Mouse (Mus musculus) erythroblast, embryonic 14.5 days (primary cell): ENCODE measurements around the gene Timp2. TPM values are rescaled to one million over a fixed set of nuclear protein-coding genes. Genes with fewer than 3 reads are reported as not detected.

Source experiments
- H3K27me3 ChIP-seq: 2 replicates; pipeline ENCODE4 v1.6.1; 2012; ENCODE audit warnings: inconsistent platforms; ENCODE audit not compliant: control insufficient read depth
- H3K36me3 ChIP-seq: 2 replicates; pipeline ENCODE4 v1.6.1; 2012; ENCODE audit warnings: mild to moderate bottlenecking, inconsistent platforms; ENCODE audit not compliant: control insufficient read depth
- H3K4me1 ChIP-seq: 2 replicates; pipeline ENCODE4 v1.6.1; 2012; ENCODE audit warnings: inconsistent platforms; ENCODE audit not compliant: control insufficient read depth
- H3K4me3 ChIP-seq: replicated peaks from 2 replicates; pipeline ENCODE3; 2012; ENCODE audit warnings: moderate library complexity, mild to moderate bottlenecking, inconsistent platforms
- H3K9me3 ChIP-seq: 2 replicates; pipeline ENCODE4 v1.6.1; 2012; ENCODE audit warnings: low read length, inconsistent platforms, mixed read lengths; ENCODE audit not compliant: control insufficient read depth
- GATA1 ChIP-seq: IDR thresholded peaks from 2 replicates; pipeline ENCODE4 v1.6.1; 2012; ENCODE audit warnings: low read length, inconsistent platforms, mixed read lengths
- TAL1 ChIP-seq: IDR thresholded peaks from 3 replicates; pipeline ENCODE4 v1.6.1; 2012; ENCODE audit warnings: low read length, inconsistent platforms, mixed read lengths
- polyA plus RNA-seq: library from polyadenylated mRNA; stranded (reverse); fragments of >175 nt; gene quantifications from 2 replicates; pipeline ENCODE4 v1.2.3, GENCODE M21; 2012

Gene Timp2
- polyA plus RNA-seq, 1 experiment: 0.13 TPM

GRCm38 (mm10) chr11:118276328-118276727, 79.2 kb downstream of the Timp2 start:
- H3K36me3 ChIP-seq: peaks cover 94% of the 10 kb centered on the region
- no peak for TF ChIP-seq GATA1
- no peak for TF ChIP-seq TAL1

GRCm38 (mm10) chr11:118275092-118275491, 80.4 kb downstream of the Timp2 start:
- Histone ChIP-seq H3K27me3 (no peaks in the 10 kb centered on the region), H3K4me1 (no peaks in the 10 kb centered on the region), H3K9me3 (no peaks in the 10 kb centered on the region), H3K36me3 (peaks cover 91% of the 10 kb centered on the region), H3K4me3 (no peak overlapping the region)
- no peak for TF ChIP-seq GATA1
- TF ChIP-seq TAL1: no peak

More at GRCm38 (mm10) chr11:118276328-118276727, 79.2 kb downstream of the Timp2 start:
- Histone ChIP-seq H3K9me3 (no peaks in the 10 kb centered on the region), H3K4me3 (no peak overlapping the region), H3K4me1 (no peaks in the 10 kb centered on the region), H3K27me3 (no peaks in the 10 kb centered on the region)

- TF ChIP-seq TAL1: no peak
- no peak for TF ChIP-seq GATA1
Measured at GRCm38 (mm10) chr11:118269827-118270226, 85.7 kb downstream of the Timp2 start.

GRCm38 (mm10) chr11:118266666-118267046, 88.9 kb downstream of the Timp2 start:
- no peak overlapping the region for H3K4me3 ChIP-seq
- H3K9me3 ChIP-seq: no peaks in the 10 kb centered on the region
- H3K4me1 ChIP-seq: no peaks in the 10 kb centered on the region
- H3K27me3 ChIP-seq: no peaks in the 10 kb centered on the region
- peaks cover 85% of the 10 kb centered on the region for H3K36me3 ChIP-seq
- TF ChIP-seq GATA1 (no peak), TAL1 (no peak)

More at GRCm38 (mm10) chr11:118269827-118270226, 85.7 kb downstream of the Timp2 start:
- Histone ChIP-seq H3K36me3 (peaks cover 84% of the 10 kb centered on the region), H3K27me3 (no peaks in the 10 kb centered on the region), H3K4me3 (no peak overlapping the region), H3K9me3 (no peaks in the 10 kb centered on the region), H3K4me1 (no peaks in the 10 kb centered on the region)

GRCm38 (mm10) chr11:118266044-118266665, 89.4 kb downstream of the Timp2 start:
- TF ChIP-seq GATA1: no peak
- TF ChIP-seq TAL1: no peak
- peaks cover 88% of the 10 kb centered on the region for H3K36me3 ChIP-seq
- no peaks in the 10 kb centered on the region for H3K27me3 ChIP-seq
- H3K4me3 ChIP-seq: no peak overlapping the region
- no peaks in the 10 kb centered on the region for H3K4me1 ChIP-seq
- H3K9me3 ChIP-seq: no peaks in the 10 kb centered on the region

- H3K4me1 ChIP-seq: no peaks in the 10 kb centered on the region
- no peak overlapping the region for H3K4me3 ChIP-seq
- no peaks in the 10 kb centered on the region for H3K9me3 ChIP-seq
- H3K36me3 ChIP-seq: peaks cover 90% of the 10 kb centered on the region
- TF ChIP-seq GATA1 (no peak), TAL1 (no peak)
- no peaks in the 10 kb centered on the region for H3K27me3 ChIP-seq
Measured at GRCm38 (mm10) chr11:118265621-118266020, 89.9 kb downstream of the Timp2 start.

- H3K27me3 ChIP-seq: no peaks in the 10 kb centered on the region
- TF ChIP-seq TAL1 (no peak), GATA1 (no peak)
- no peak overlapping the region for H3K4me3 ChIP-seq
- H3K36me3 ChIP-seq: peaks cover 97% of the 10 kb centered on the region
- H3K4me1 ChIP-seq: no peaks in the 10 kb centered on the region
- no peaks in the 10 kb centered on the region for H3K9me3 ChIP-seq
Measured at GRCm38 (mm10) chr11:118263146-118263545, 92.4 kb downstream of the Timp2 start.

GRCm38 (mm10) chr11:118260081-118260480, 95.5 kb downstream of the Timp2 start:
- Histone ChIP-seq H3K4me3 (no peak overlapping the region), H3K4me1 (no peaks in the 10 kb centered on the region), H3K36me3 (peaks cover 90% of the 10 kb centered on the region), H3K27me3 (no peaks in the 10 kb centered on the region), H3K9me3 (peaks cover 2% of the 10 kb centered on the region; the same call in 1 of the 2 replicates)
- TF ChIP-seq GATA1 (no peak), TAL1 (no peak)

GRCm38 (mm10) chr11:118259580-118259979, 96.0 kb downstream of the Timp2 start:
- TF ChIP-seq GATA1: no peak
- no peak for TF ChIP-seq TAL1
- Histone ChIP-seq H3K27me3 (no peaks in the 10 kb centered on the region), H3K4me1 (no peaks in the 10 kb centered on the region), H3K36me3 (peaks cover 85% of the 10 kb centered on the region), H3K9me3 (peaks cover 2% of the 10 kb centered on the region; the same call in 1 of the 2 replicates), H3K4me3 (no peak overlapping the region)

- TF ChIP-seq TAL1 (no peak), GATA1 (no peak)
- Histone ChIP-seq H3K27me3 (peaks cover 1% of the 10 kb centered on the region; the same call in 1 of the 2 replicates), H3K4me3 (no peak overlapping the region), H3K9me3 (peaks cover 2% of the 10 kb centered on the region; the same call in 1 of the 2 replicates), H3K4me1 (no peaks in the 10 kb centered on the region), H3K36me3 (peaks cover 53% of the 10 kb centered on the region)
Measured at GRCm38 (mm10) chr11:118256371-118256770, 99.2 kb downstream of the Timp2 start.
